Mouse (Mus musculus) cerebellum, adult 11 months (tissue): ENCODE measurements around the gene Nifk.

Experiments
- DNase-seq: peaks from one replicate; pipeline ENCODE4 v3.0.0; 2022

Gene Nifk

GRCm38 (mm10) chr1:118321661-118322201 is at the start of gene Nifk:
Gene Nifk (plus strand): TSS chr1:118321839.
- DNase-seq = peak; percentile 91

GRCm38 (mm10) chr1:118275139-118275538 is 46.5 kb upstream of the Nifk start:
- DNase-seq = no peak

GRCm38 (mm10) chr1:118292291-118292690 is 29.3 kb upstream of the Nifk start:
- DNase-seq = no peak

- no peak for DNase-seq
Measured at GRCm38 (mm10) chr1:118294192-118294591, 27.4 kb upstream of the Nifk start.

- no peak for DNase-seq
Measured at GRCm38 (mm10) chr1:118294826-118295225, 26.8 kb upstream of the Nifk start.

GRCm38 (mm10) chr1:118296673-118297072 is 25.0 kb upstream of the Nifk start:
- no peak for DNase-seq

- no peak for DNase-seq
Measured at GRCm38 (mm10) chr1:118297719-118298118, 23.9 kb upstream of the Nifk start.

- DNase-seq = peak; percentile 87
Measured at GRCm38 (mm10) chr1:118310780-118311621, 10.6 kb upstream of the Nifk start.

GRCm38 (mm10) chr1:118311622-118312326 is 9.9 kb upstream of the Nifk start, which contains the start of gene Tsn:
Gene Tsn (minus strand): TSS chr1:118311739.
- no peak for DNase-seq

GRCm38 (mm10) chr1:118320696-118321095 is 943 bp upstream of the Nifk start:
- no peak for DNase-seq

GRCm38 (mm10) chr1:118334749-118335713 is 13.4 kb downstream of the Nifk start:
- no peak for DNase-seq

GRCm38 (mm10) chr1:118335847-118336246 is 14.2 kb downstream of the Nifk start:
- no peak for DNase-seq

GRCm38 (mm10) chr1:118337921-118338320 is 16.3 kb downstream of the Nifk start:
- DNase-seq = no peak

GRCm38 (mm10) chr1:118343649-118344435 is 22.2 kb downstream of the Nifk start:
- no peak for DNase-seq

GRCm38 (mm10) chr1:118349922-118350321 is 28.3 kb downstream of the Nifk start:
- DNase-seq = no peak

GRCm38 (mm10) chr1:118359071-118359761 is 37.6 kb downstream of the Nifk start:
- no peak for DNase-seq

GRCm38 (mm10) chr1:118367970-118368369 is 46.3 kb downstream of the Nifk start:
- no peak for DNase-seq

- DNase-seq = no peak
Measured at GRCm38 (mm10) chr1:118368721-118369461, 47.3 kb downstream of the Nifk start.

- DNase-seq = no peak
Measured at GRCm38 (mm10) chr1:118377784-118378183, 56.1 kb downstream of the Nifk start.

- no peak for DNase-seq
Measured at GRCm38 (mm10) chr1:118380105-118380786, 58.6 kb downstream of the Nifk start.
